Mouse (Mus musculus) spleen, postnatal 36 days (tissue): ENCODE data around the gene Ganc.

Experiments used
- DNase-seq, 2 experiments: peaks; one replicate each; pipeline ENCODE4 v3.0.0; 2022; ENCODE audit warnings: low spot score in 2 of 2, mixed read lengths in 1 of 2

The Ganc gene

GRCm38 (mm10) chr2:120450724-120451123 is 47.0 kb downstream of the Ganc start:
- DNase-seq, result no peak

GRCm38 (mm10) chr2:120452600-120452999 is 48.9 kb downstream of the Ganc start:
- no peak for DNase-seq

- no peak for DNase-seq
These were observed 51.3 kb downstream of the Ganc start for GRCm38 (mm10) chr2:120454987-120455386.

GRCm38 (mm10) chr2:120455719-120456118 is 52.0 kb downstream of the Ganc start, which contains the start of gene Capn3:
Gene Capn3 (plus strand): TSS chr2:120456019.
- DNase-seq, result no peak

- DNase-seq, result no peak
These were observed 56.5 kb downstream of the Ganc start for GRCm38 (mm10) chr2:120460216-120460615.

- no peak for DNase-seq
These were observed 59.6 kb downstream of the Ganc start for GRCm38 (mm10) chr2:120463328-120463727.

- DNase-seq, result no peak
These were observed 60.4 kb downstream of the Ganc start for GRCm38 (mm10) chr2:120464091-120464490.

GRCm38 (mm10) chr2:120464732-120465396 is 61.2 kb downstream of the Ganc start:
- DNase-seq, result no peak

GRCm38 (mm10) chr2:120465397-120465785 is 61.7 kb downstream of the Ganc start:
- no peak for DNase-seq

GRCm38 (mm10) chr2:120468011-120468410 is 64.3 kb downstream of the Ganc start:
- no peak for DNase-seq

GRCm38 (mm10) chr2:120469220-120469619 is 65.5 kb downstream of the Ganc start:
- no peak for DNase-seq

GRCm38 (mm10) chr2:120469715-120470114 is 66.0 kb downstream of the Ganc start:
- DNase-seq, result no peak

GRCm38 (mm10) chr2:120470856-120471255 is 67.2 kb downstream of the Ganc start:
- no peak for DNase-seq

- DNase-seq, result no peak
These were observed 72.8 kb downstream of the Ganc start for GRCm38 (mm10) chr2:120476277-120477087.

- peak; percentile 61 to 71 for DNase-seq
These were observed 74.9 kb downstream of the Ganc start for GRCm38 (mm10) chr2:120478600-120478999.

- DNase-seq, result no peak
These were observed 78.2 kb downstream of the Ganc start for GRCm38 (mm10) chr2:120481921-120482320.

GRCm38 (mm10) chr2:120482506-120483389 is 79.1 kb downstream of the Ganc start:
- no peak for DNase-seq

- no peak for DNase-seq
These were observed 80.5 kb downstream of the Ganc start for GRCm38 (mm10) chr2:120484241-120484640.

GRCm38 (mm10) chr2:120493254-120493653 is 89.6 kb downstream of the Ganc start:
- DNase-seq, result no peak

GRCm38 (mm10) chr2:120496511-120496910 is 92.8 kb downstream of the Ganc start:
- no peak for DNase-seq

GRCm38 (mm10) chr2:120499971-120500471 is 96.3 kb downstream of the Ganc start:
- DNase-seq, result peak; percentile 53 to 55
